Mouse (Mus musculus) hindbrain, postnatal 0 days (tissue): ENCODE results near the gene Ehd1. TPM values are rescaled to one million over a fixed set of nuclear protein-coding genes. Genes with fewer than 3 reads are reported as not detected.
"Not testable (repeated sequence)": the region's sequence is repeated elsewhere in the genome, so short reads cannot be mapped to it uniquely, and the experiment has no call there.

Source experiments
- ATAC-seq: fragments of 200-750 bp; cut with Nextera tagmentation; 2 replicates; pipeline ENCODE4 v1.8.0; 2017; ENCODE audit warnings: mild to moderate bottlenecking, moderate TSS enrichment, moderate library complexity
- DNase-seq: peaks from one replicate; pipeline ENCODE4 v3.0.0-alpha.2; 2015; ENCODE audit warnings: low spot score
- H3K27ac ChIP-seq: fragments of 300-500 bp; sonication (generic); 2 replicates; pipeline ENCODE4 v1.5.1; 2014; ENCODE audit warnings: mild to moderate bottlenecking
- H3K27me3 ChIP-seq: fragments of 300-500 bp; sonication (generic); 2 replicates; pipeline ENCODE4 v1.6.1; 2014; ENCODE audit warnings: low read length, mixed read lengths; ENCODE audit not compliant: insufficient read depth
- H3K36me3 ChIP-seq: fragments of 300-500 bp; sonication (generic); 2 replicates; pipeline ENCODE4 v1.6.1; 2014; ENCODE audit warnings: low read length, mixed read lengths; ENCODE audit not compliant: insufficient read depth
- H3K4me1 ChIP-seq: fragments of 300-500 bp; sonication (generic); 2 replicates; pipeline ENCODE4 v1.6.1; 2014; ENCODE audit warnings: antibody characterized with exemption, low read length, mixed read lengths; ENCODE audit not compliant: insufficient read depth
- H3K4me2 ChIP-seq: fragments of 300-500 bp; sonication (generic); 2 replicates; pipeline ENCODE4 v1.6.1; 2014; ENCODE audit warnings: low read depth, mild to moderate bottlenecking, low read length, moderate library complexity, mixed read lengths
- H3K4me3 ChIP-seq: fragments of 300-500 bp; sonication (generic); 2 replicates; pipeline ENCODE4 v1.5.1; 2014; ENCODE audit warnings: low read length
- H3K9ac ChIP-seq: fragments of 300-500 bp; sonication (generic); replicated peaks from 2 replicates; pipeline ENCODE4 v1.6.1; 2014; ENCODE audit warnings: mild to moderate bottlenecking, low read length, moderate library complexity, mixed read lengths
- H3K9me3 ChIP-seq: fragments of 300-500 bp; sonication (generic); 2 replicates; pipeline ENCODE4 v1.6.1; 2016; ENCODE audit warnings: low read length, mixed read lengths
- CTCF ChIP-seq: IDR thresholded peaks from 2 replicates; pipeline ENCODE4 v1.5.1; 2016; ENCODE audit warnings: antibody characterized with exemption, control low read depth, low read depth
- WGBS: fragments of 180-500 bp; shearing (Covaris S2); extraction: QIAGEN DNeasy Blood & Tissue Kit; methylation state at CpG from one replicate; pipeline ENCODE4 v1.1.7; 2014; 5-methylcytosine and 5-hydroxymethylcytosine counted together
- polyA plus RNA-seq: library from polyadenylated mRNA; unstranded; fragments of >200 nt; fragmentation: Nextera tagmentation; extraction: Ambion mirVana; gene quantifications from 2 replicates; pipeline ENCODE4 v1.2.1, GENCODE M21; 2015
- total RNA-seq: library from RNA; depleted of rRNA; stranded (reverse); fragments of >200 nt; gene quantifications from 2 replicates; pipeline ENCODE4 v1.2.3, GENCODE M21; 2014

Ehd1 gene
- total and polyA plus RNA-seq, 2 experiments from 2014 or later: 77.5 to 135 TPM

GRCm38 (mm10) chr19:6305517-6306115 lies 29.1 kb downstream of the Ehd1 start:
- Histone ChIP-seq H3K4me1 (peaks cover 7% of the 10 kb centered on the region; the same call in 1 of the 2 replicates), H3K27me3 (no peaks in the 10 kb centered on the region), H3K9me3 (no peaks in the 10 kb centered on the region), H3K36me3 (no peaks in the 10 kb centered on the region), H3K4me3 (peak overlapping the region; percentile 49), H3K27ac (no peak overlapping the region), H3K9ac (no peak overlapping the region; the same call in 1 of the 2 replicates), H3K4me2 (peak overlapping the region; percentile 65)
- ATAC-seq: no peak
- TF ChIP-seq CTCF: no peak
- DNase-seq: no peak
- 56% methylated on average over 8 of the region's 8 CpGs for WGBS

DNA sequence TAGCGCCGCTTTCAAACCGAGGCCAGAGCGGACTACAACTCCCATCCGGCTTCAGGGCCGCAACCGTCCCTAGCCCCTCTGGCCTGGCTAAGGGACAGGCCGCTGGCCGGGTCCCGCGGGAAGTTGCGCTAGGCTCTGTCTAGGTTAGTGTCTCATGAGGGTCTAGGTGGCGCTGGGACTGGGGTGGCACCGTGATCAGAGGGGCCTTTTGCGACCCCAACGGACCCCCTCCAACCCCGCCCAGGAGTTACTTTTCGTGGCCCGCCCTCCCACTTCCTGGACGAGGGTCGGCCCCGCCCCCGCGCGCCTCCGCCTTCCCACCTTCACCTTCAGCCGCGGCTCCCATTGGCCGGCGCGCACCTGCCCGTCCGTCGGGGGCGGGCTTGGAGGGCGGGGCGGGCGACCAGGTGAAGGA lies 29.6 kb downstream of the Ehd1 start, which contains the start of gene Cdc42bpg:
Gene Cdc42bpg (plus strand): TSS at position 320 of the 415 bp plus-strand sequence.
- H3K4me3 ChIP-seq: peak within 1 kb of the TSS; percentile 49
- no peaks in the 10 kb centered on the region for H3K9me3 ChIP-seq
- 2% methylated on average over 35 of the region's 38 CpGs for WGBS
- H3K27me3 ChIP-seq: no peaks in the 10 kb centered on the region
- TF ChIP-seq CTCF: no peak
- peak within 1 kb of the TSS; percentile 60 for H3K9ac ChIP-seq
- peaks cover 7% of the 10 kb centered on the region; the same call in 1 of the 2 replicates for H3K4me1 ChIP-seq
- DNase-seq (peak; percentile 68), ATAC-seq (peak; percentile 73)
- peak within 1 kb of the TSS; percentile 65 for H3K4me2 ChIP-seq
- H3K36me3 ChIP-seq: no peaks in the 10 kb centered on the region
- H3K27ac ChIP-seq: peak within 1 kb of the TSS; percentile 15; the same call in 1 of the 2 replicates

- WGBS: under 1% methylated on average over 27 of the region's 34 CpGs
- ATAC-seq (peak; percentile 53), DNase-seq (peak; percentile 81)
- H3K27me3 ChIP-seq: no peaks in the 10 kb centered on the region
- H3K9me3 ChIP-seq: no peaks in the 10 kb centered on the region
- no peaks in the 10 kb centered on the region for H3K36me3 ChIP-seq
- peaks cover 7% of the 10 kb centered on the region; the same call in 1 of the 2 replicates for H3K4me1 ChIP-seq
- peak overlapping the region; percentile 49 for H3K4me3 ChIP-seq
- peak overlapping the region; percentile 15; the same call in 1 of the 2 replicates for H3K27ac ChIP-seq
- peak overlapping the region; percentile 65 for H3K4me2 ChIP-seq
- peak overlapping the region; percentile 60 for H3K9ac ChIP-seq
- peak; percentile 76 for TF ChIP-seq CTCF
Measured at GRCm38 (mm10) chr19:6306586-6306985, 30.1 kb downstream of the Ehd1 start.

- no peak overlapping the region for H3K27ac ChIP-seq
- H3K9me3 ChIP-seq: no peaks in the 10 kb centered on the region
- WGBS: 89% methylated on average over 9 of the region's 9 CpGs
- TF ChIP-seq CTCF: no peak
- H3K4me2 ChIP-seq: no peak overlapping the region
- no peaks in the 10 kb centered on the region for H3K27me3 ChIP-seq
- H3K9ac ChIP-seq: no peak overlapping the region
- H3K36me3 ChIP-seq: no peaks in the 10 kb centered on the region
- no peak overlapping the region for H3K4me3 ChIP-seq
- DNase-seq (no peak), ATAC-seq (no peak)
- H3K4me1 ChIP-seq: peaks cover 7% of the 10 kb centered on the region; the same call in 1 of the 2 replicates
Measured at GRCm38 (mm10) chr19:6307733-6308531, 31.4 kb downstream of the Ehd1 start.

GRCm38 (mm10) chr19:6310181-6310580 lies 33.7 kb downstream of the Ehd1 start:
- 94% methylated on average over 5 of the region's 5 CpGs for WGBS

GRCm38 (mm10) chr19:6311783-6312182 lies 35.3 kb downstream of the Ehd1 start:
- H3K9ac ChIP-seq, H3K27ac ChIP-seq, H3K4me2 ChIP-seq, H3K4me1 ChIP-seq, H3K4me3 ChIP-seq, H3K36me3 ChIP-seq, H3K9me3 ChIP-seq, DNase-seq, H3K27me3 ChIP-seq, ATAC-seq: not testable (repeated sequence)
- WGBS: 90% methylated on average over 3 of the region's 3 CpGs

More at GRCm38 (mm10) chr19:6310181-6310580, 33.7 kb downstream of the Ehd1 start:
- Histone ChIP-seq H3K9ac (no peak overlapping the region), H3K27me3 (no peaks in the 10 kb centered on the region), H3K36me3 (0 out of 2 replicates have a peak, but pooled peaks cover 5% of the 10 kb centered on the region), H3K4me3 (no peak overlapping the region), H3K4me2 (no peak overlapping the region), H3K27ac (no peak overlapping the region), H3K9me3 (no peaks in the 10 kb centered on the region), H3K4me1 (peaks cover 7% of the 10 kb centered on the region; the same call in 1 of the 2 replicates)
- no peak for TF ChIP-seq CTCF
- DNase-seq: no peak
- no peak for ATAC-seq
